Mouse (Mus musculus) c-Kit-positive CD71-positive TER-119-negative erythroid progenitor cells, embryonic 14.5 days (primary cell): ENCODE measurements at regions not wholly inside any gene's neighbourhood (a gene's known extent, or its start where the extent isn't known, plus 50 kb on each side); places are given as distances from the start of the nearest gene placed in this dataset.
"Not testable (repeated sequence)": the region's sequence is repeated elsewhere in the genome, so short reads cannot be mapped to it uniquely, and the experiment has no call there.

Experiments
- DNase-seq: peaks from one replicate; pipeline ENCODE4 v3.0.0-alpha.2; 2013; ENCODE audit warnings: low read depth

- DNase-seq = no peak
Observed at GRCm38 (mm10) chr17:84844950-84845349, 54.4 kb upstream of the Lrpprc start.

- DNase-seq = no peak
Observed at GRCm38 (mm10) chr17:84846141-84846540, 55.6 kb upstream of the Lrpprc start.

GRCm38 (mm10) chr17:84848385-84849030, 57.9 kb upstream of the Lrpprc start:
- DNase-seq = no peak

GRCm38 (mm10) chr17:84849031-84849405, 58.4 kb upstream of the Lrpprc start:
- DNase-seq = no peak

GRCm38 (mm10) chr17:84850464-84850863, 59.9 kb upstream of the Lrpprc start:
- no peak for DNase-seq

GRCm38 (mm10) chr17:84850893-84851292, 60.3 kb upstream of the Lrpprc start:
- DNase-seq = no peak

GRCm38 (mm10) chr17:84856971-84857370, 66.4 kb upstream of the Lrpprc start:
- no peak for DNase-seq

- DNase-seq = no peak
Observed at GRCm38 (mm10) chr17:84858830-84859229, 68.2 kb upstream of the Lrpprc start.

- no peak for DNase-seq
Observed at GRCm38 (mm10) chr17:84859916-84860315, 69.3 kb upstream of the Lrpprc start.

- no peak for DNase-seq
Observed at GRCm38 (mm10) chr17:84860835-84861234, 70.2 kb upstream of the Lrpprc start.

- DNase-seq = not testable (repeated sequence)
Observed at GRCm38 (mm10) chr17:84864231-84864630, 73.6 kb upstream of the Lrpprc start.

GRCm38 (mm10) chr17:84865158-84865557, 74.6 kb upstream of the Lrpprc start:
- DNase-seq = no peak

- no peak for DNase-seq
Observed at GRCm38 (mm10) chr17:84865566-84865965, 75.0 kb upstream of the Lrpprc start.

- DNase-seq = no peak
Observed at GRCm38 (mm10) chr17:84869074-84869722, 78.6 kb upstream of the Lrpprc start.

- no peak for DNase-seq
Observed at GRCm38 (mm10) chr17:84873554-84873953, 83.0 kb upstream of the Lrpprc start.

- DNase-seq = no peak
Observed at GRCm38 (mm10) chr17:84874494-84874893, 82.0 kb upstream of the Ppm1b start.

- DNase-seq = no peak
Observed at GRCm38 (mm10) chr17:84875031-84875430, 81.5 kb upstream of the Ppm1b start.

GRCm38 (mm10) chr17:84876037-84876436, 80.5 kb upstream of the Ppm1b start:
- no peak for DNase-seq

GRCm38 (mm10) chr17:84877176-84877863, 79.2 kb upstream of the Ppm1b start:
- no peak for DNase-seq

- peak; percentile 62 for DNase-seq
Observed at GRCm38 (mm10) chr17:84877864-84878224, 78.7 kb upstream of the Ppm1b start.

- no peak for DNase-seq
Observed at GRCm38 (mm10) chr17:84878316-84878715, 78.2 kb upstream of the Ppm1b start.

GRCm38 (mm10) chr17:84879146-84879545, 77.4 kb upstream of the Ppm1b start:
- DNase-seq = no peak

- DNase-seq = no peak
Observed at GRCm38 (mm10) chr17:84880946-84881345, 75.6 kb upstream of the Ppm1b start.
